Mouse (Mus musculus): ENCODE results near the gene Socs4. TPM values are rescaled to one million over a fixed set of nuclear protein-coding genes. Genes with fewer than 3 reads are reported as not detected.

Gene Socs4
- total and polyA plus RNA-seq, 3 experiments: 2.2 to 14.9 (median 13.4) TPM

GRCm38 (mm10) chr14:47264866-47265265, 11.9 kb upstream of the Socs4 start:
- intact Hi-C loops (cut with DNase I): no loop called here

GRCm38 (mm10) chr14:47265829-47266228, 10.9 kb upstream of the Socs4 start:
- H3K36me3 ChIP-seq (ENCODE audit: control insufficient read depth, insufficient read depth, low read length): no peaks in the 10 kb centered on the region
- 93% methylated on average over 8 of the region's 8 CpGs for WGBS
- no peak overlapping the region for H3K9ac ChIP-seq (ENCODE audit: low read depth, low read length)
- no peak for TF ChIP-seq CTCF (IDR thresholded peaks at IDR 0.05)
- TF ChIP-seq EP300 (IDR thresholded peaks at IDR 0.05; ENCODE audit: insufficient read depth, low read depth, low read length): no peak
- TF ChIP-seq POLR2A (IDR thresholded peaks at IDR 0.05; ENCODE audit: insufficient read depth, low read depth, low read length): no peak
- no peaks in the 10 kb centered on the region for H3K79me2 ChIP-seq (replicated peaks; ENCODE audit: control insufficient read depth, insufficient read depth, low read length)
- no peaks in the 10 kb centered on the region for H3K27me3 ChIP-seq (ENCODE audit: control insufficient read depth, insufficient read depth, low read length)
- no peak for DNase-seq
- no peaks in the 10 kb centered on the region for H3K4me1 ChIP-seq (ENCODE audit: control insufficient read depth, insufficient read depth, low read length)
- no peak overlapping the region for H3K4me3 ChIP-seq
- H3K27ac ChIP-seq: no peak overlapping the region
- intact Hi-C loops (cut with DNase I): no loop called here

More at GRCm38 (mm10) chr14:47264866-47265265, 11.9 kb upstream of the Socs4 start:
- H3K27ac ChIP-seq: no peak overlapping the region
- 95% methylated on average over 3 of the region's 3 CpGs for WGBS
- no peaks in the 10 kb centered on the region for H3K36me3 ChIP-seq (ENCODE audit: control insufficient read depth, insufficient read depth, low read length)
- H3K4me1 ChIP-seq (ENCODE audit: control insufficient read depth, insufficient read depth, low read length): no peaks in the 10 kb centered on the region
- no peaks in the 10 kb centered on the region for H3K27me3 ChIP-seq (ENCODE audit: control insufficient read depth, insufficient read depth, low read length)
- DNase-seq: no peak
- TF ChIP-seq CTCF (IDR thresholded peaks at IDR 0.05) (no peak), EP300 (IDR thresholded peaks at IDR 0.05; ENCODE audit: insufficient read depth, low read depth, low read length) (no peak), POLR2A (IDR thresholded peaks at IDR 0.05; ENCODE audit: insufficient read depth, low read depth, low read length) (no peak)
- H3K4me3 ChIP-seq: no peak overlapping the region
- no peak overlapping the region for H3K9ac ChIP-seq (ENCODE audit: low read depth, low read length)
- no peaks in the 10 kb centered on the region for H3K79me2 ChIP-seq (replicated peaks; ENCODE audit: control insufficient read depth, insufficient read depth, low read length)

DNA sequence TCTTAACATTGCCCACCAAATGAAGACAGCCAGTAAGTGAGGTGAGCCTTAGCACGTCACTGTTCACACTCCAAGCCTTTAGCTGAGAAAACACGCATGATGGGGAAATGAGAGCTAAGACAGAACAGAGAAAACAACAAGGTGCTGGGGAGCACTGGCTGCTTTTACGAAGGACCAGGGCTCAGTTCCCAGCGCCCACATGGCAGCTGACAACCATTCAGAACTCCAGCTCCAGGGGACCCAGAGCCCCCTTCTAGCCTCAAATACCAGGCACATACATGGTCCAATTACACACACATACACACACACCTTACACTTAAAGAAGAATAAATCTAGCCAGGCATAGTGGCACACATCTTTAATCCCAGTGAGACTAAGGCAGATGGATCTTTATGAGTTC, 7.7 kb upstream of the Socs4 start:
- H3K4me3 ChIP-seq: no peak overlapping the region
- no peaks in the 10 kb centered on the region for H3K79me2 ChIP-seq (replicated peaks; ENCODE audit: control insufficient read depth, insufficient read depth, low read length)
- no peak overlapping the region for H3K9ac ChIP-seq (ENCODE audit: low read depth, low read length)
- H3K27me3 ChIP-seq (ENCODE audit: control insufficient read depth, insufficient read depth, low read length): no peaks in the 10 kb centered on the region
- intact Hi-C loops (cut with DNase I): no loop called here
- no peaks in the 10 kb centered on the region for H3K4me1 ChIP-seq (ENCODE audit: control insufficient read depth, insufficient read depth, low read length)
- WGBS: 96% methylated on average over 4 of the region's 4 CpGs
- H3K27ac ChIP-seq: no peak overlapping the region
- no peak for DNase-seq
- H3K36me3 ChIP-seq (ENCODE audit: control insufficient read depth, insufficient read depth, low read length): no peaks in the 10 kb centered on the region
- TF ChIP-seq POLR2A (IDR thresholded peaks at IDR 0.05; ENCODE audit: insufficient read depth, low read depth, low read length): no peak
- no peak for TF ChIP-seq CTCF (IDR thresholded peaks at IDR 0.05)
- TF ChIP-seq EP300 (IDR thresholded peaks at IDR 0.05; ENCODE audit: insufficient read depth, low read depth, low read length): no peak

- intact Hi-C loops (cut with DNase I): no loop called here
- H3K4me1 ChIP-seq (ENCODE audit: control insufficient read depth, insufficient read depth, low read length): no peaks in the 10 kb centered on the region
- no peaks in the 10 kb centered on the region for H3K79me2 ChIP-seq (replicated peaks; ENCODE audit: control insufficient read depth, insufficient read depth, low read length)
- no peaks in the 10 kb centered on the region for H3K36me3 ChIP-seq (ENCODE audit: control insufficient read depth, insufficient read depth, low read length)
- 98% methylated on average over 2 of the region's 2 CpGs for WGBS
- no peak overlapping the region for H3K9ac ChIP-seq (ENCODE audit: low read depth, low read length)
- no peaks in the 10 kb centered on the region for H3K27me3 ChIP-seq (ENCODE audit: control insufficient read depth, insufficient read depth, low read length)
- DNase-seq: no peak
- no peak overlapping the region for H3K4me3 ChIP-seq
- no peak overlapping the region for H3K27ac ChIP-seq
- no peak for TF ChIP-seq EP300 (IDR thresholded peaks at IDR 0.05; ENCODE audit: insufficient read depth, low read depth, low read length)
- TF ChIP-seq POLR2A (IDR thresholded peaks at IDR 0.05; ENCODE audit: insufficient read depth, low read depth, low read length): no peak
- no peak for TF ChIP-seq CTCF (IDR thresholded peaks at IDR 0.05)
Measured at GRCm38 (mm10) chr14:47269706-47270105, 7.0 kb upstream of the Socs4 start.

GRCm38 (mm10) chr14:47273751-47274150, 3.0 kb upstream of the Socs4 start:
- Histone ChIP-seq H3K36me3 (ENCODE audit: control insufficient read depth, insufficient read depth, low read length) (peaks cover 2% of the 10 kb centered on the region; the same call in 1 of the 2 replicates), H3K79me2 (replicated peaks; ENCODE audit: control insufficient read depth, insufficient read depth, low read length) (no peaks in the 10 kb centered on the region), H3K4me3 (no peak overlapping the region), H3K27ac (no peak overlapping the region), H3K9ac (ENCODE audit: low read depth, low read length) (no peak overlapping the region), H3K27me3 (ENCODE audit: control insufficient read depth, insufficient read depth, low read length) (no peaks in the 10 kb centered on the region), H3K4me1 (ENCODE audit: control insufficient read depth, insufficient read depth, low read length) (no peaks in the 10 kb centered on the region; the same call in 1 of the 2 replicates)
- DNase-seq: no peak
- WGBS: 92% methylated on average over 3 of the region's 3 CpGs
- intact Hi-C loops (cut with DNase I): no loop called here
- no peak for TF ChIP-seq EP300 (IDR thresholded peaks at IDR 0.05; ENCODE audit: insufficient read depth, low read depth, low read length)
- TF ChIP-seq CTCF (IDR thresholded peaks at IDR 0.05): no peak
- no peak for TF ChIP-seq POLR2A (IDR thresholded peaks at IDR 0.05; ENCODE audit: insufficient read depth, low read depth, low read length)

DNA sequence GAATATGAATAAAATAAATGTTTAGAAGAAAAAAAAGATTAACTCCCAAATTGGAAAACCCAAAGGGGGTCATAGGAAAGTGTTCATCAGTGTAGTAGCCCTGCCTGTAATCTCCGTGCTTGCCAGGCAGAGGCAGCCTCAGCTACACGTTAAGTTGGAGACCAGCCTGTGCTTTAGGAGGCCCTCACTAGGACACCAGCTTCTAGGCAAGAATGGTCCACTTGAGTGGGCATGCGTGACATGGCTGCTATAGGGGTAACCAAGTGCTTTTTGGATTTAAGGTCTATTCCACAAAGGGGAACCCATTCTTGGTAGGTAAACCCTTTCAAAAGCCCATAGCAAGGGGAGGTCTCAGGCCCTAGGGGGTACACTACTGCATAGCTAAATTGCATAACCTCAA, 1.3 kb upstream of the Socs4 start:
- no peak for DNase-seq
- Histone ChIP-seq H3K9ac (ENCODE audit: low read depth, low read length) (no peak overlapping the region), H3K27me3 (ENCODE audit: control insufficient read depth, insufficient read depth, low read length) (no peaks in the 10 kb centered on the region), H3K4me3 (no peak overlapping the region), H3K27ac (no peak overlapping the region), H3K36me3 (ENCODE audit: control insufficient read depth, insufficient read depth, low read length) (peaks cover 2% of the 10 kb centered on the region; the same call in 1 of the 2 replicates), H3K4me1 (ENCODE audit: control insufficient read depth, insufficient read depth, low read length) (no peaks in the 10 kb centered on the region; the same call in 1 of the 2 replicates), H3K79me2 (replicated peaks; ENCODE audit: control insufficient read depth, insufficient read depth, low read length) (no peaks in the 10 kb centered on the region; the same call in 1 of the 2 replicates)
- 36% methylated on average over 3 of the region's 3 CpGs for WGBS
- TF ChIP-seq CTCF (IDR thresholded peaks at IDR 0.05) (no peak), POLR2A (IDR thresholded peaks at IDR 0.05; ENCODE audit: insufficient read depth, low read depth, low read length) (no peak), EP300 (IDR thresholded peaks at IDR 0.05; ENCODE audit: insufficient read depth, low read depth, low read length) (no peak)
- intact Hi-C loops (cut with DNase I): loop anchor here (5.0 kb wide), 1 partner anchor 142 kb away; the partner anchor contains the start of gene Dlgap5

Data from heart, adult 2 months (tissue).